Mouse (Mus musculus) cerebellum, postnatal 10 days (tissue): ENCODE measurements around the gene Retnlb.
A peak's percentile ranks its signal among the peaks of the same experiment; 100 is the strongest.
"Not testable (repeated sequence)": the region's sequence is repeated elsewhere in the genome, so short reads cannot be mapped to it uniquely, and the experiment has no call there.

ENCODE experiments used
- DNase-seq, 2 experiments: peaks; one replicate each; pipeline ENCODE4 v3.0.0; 2021; ENCODE audit warnings: mixed read lengths in 2 of 2

The Retnlb gene

DNA sequence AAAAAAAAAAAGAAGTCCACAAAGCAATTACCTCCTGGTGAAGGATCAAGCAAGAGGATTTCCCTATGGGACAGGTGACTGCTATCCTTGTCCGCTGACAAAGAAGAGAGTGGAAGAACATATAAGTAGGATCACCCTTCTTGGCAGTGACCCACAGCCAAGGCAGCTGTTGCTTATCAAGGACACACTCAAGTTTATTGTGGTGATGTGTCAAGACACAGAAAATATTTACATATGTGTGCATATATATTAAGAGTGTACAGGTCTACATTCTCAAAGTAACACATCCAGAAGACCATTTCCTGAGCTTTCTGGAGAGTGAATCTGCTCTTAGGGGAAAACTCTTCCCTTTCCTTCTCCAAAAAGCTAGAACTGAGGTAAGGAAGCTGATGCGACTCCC is at the start of gene Retnlb:
Gene Retnlb (plus strand): TSS at position 162 of the 400 bp plus-strand sequence.
- no peak for DNase-seq

GRCm38 (mm10) chr16:48769183-48769582 is 47.5 kb upstream of the Retnlb start:
- no peak for DNase-seq

GRCm38 (mm10) chr16:48771971-48772445 is 44.6 kb upstream of the Retnlb start, which contains the start of gene Trat1:
Trat1 (minus strand) TSS chr16:48772021.
- DNase-seq = no peak

- peak in 1 of 2 experiments; percentile 3 for DNase-seq
These were observed 39.4 kb upstream of the Retnlb start for GRCm38 (mm10) chr16:48777254-48777653.

- no peak for DNase-seq
These were observed 30.4 kb upstream of the Retnlb start for GRCm38 (mm10) chr16:48786258-48786657.

DNA sequence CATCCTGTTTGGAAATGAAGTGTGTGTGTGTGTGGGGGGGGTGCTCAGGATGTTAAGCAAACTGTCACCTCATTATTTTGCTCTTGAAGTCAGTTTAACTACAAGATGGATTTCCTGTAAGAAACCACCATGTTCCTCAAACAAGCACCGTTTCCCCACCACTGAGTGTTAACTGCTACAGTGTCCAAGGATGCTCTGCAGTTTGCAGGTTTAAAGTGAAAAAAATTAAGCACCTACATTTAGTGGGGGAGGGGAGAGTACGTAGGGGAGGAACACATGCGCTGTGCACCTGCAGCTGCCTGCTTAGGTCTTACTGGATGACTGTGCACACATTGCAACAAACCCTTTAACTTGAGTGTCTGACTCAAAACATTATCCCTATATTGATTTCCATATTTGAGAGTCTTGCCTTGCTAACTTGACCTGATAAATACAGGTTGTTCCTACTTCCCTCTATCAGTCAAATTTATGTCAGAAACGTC is 27.9 kb upstream of the Retnlb start:
- DNase-seq = no peak

GRCm38 (mm10) chr16:48798285-48798684 is 18.4 kb upstream of the Retnlb start:
- DNase-seq = no peak

DNA sequence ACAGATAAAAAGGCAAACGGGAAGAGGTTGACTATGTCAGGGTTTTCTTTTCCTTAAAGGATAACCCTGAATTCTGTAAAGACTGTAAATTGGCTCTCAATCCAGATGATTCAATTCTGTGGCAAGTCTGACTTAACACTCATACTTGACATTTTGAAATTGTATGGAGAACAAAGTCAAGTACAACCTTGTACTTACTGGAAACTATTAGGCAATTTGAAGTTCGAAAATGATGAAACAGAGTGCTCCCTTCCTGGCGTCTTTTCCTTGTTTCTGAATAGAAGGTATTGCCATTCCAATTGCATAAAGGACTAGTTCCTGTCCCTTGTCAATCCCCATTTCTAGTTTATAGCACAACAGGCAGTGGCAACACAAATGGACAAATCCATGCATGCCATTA is 17.2 kb upstream of the Retnlb start:
- DNase-seq = no peak

DNA sequence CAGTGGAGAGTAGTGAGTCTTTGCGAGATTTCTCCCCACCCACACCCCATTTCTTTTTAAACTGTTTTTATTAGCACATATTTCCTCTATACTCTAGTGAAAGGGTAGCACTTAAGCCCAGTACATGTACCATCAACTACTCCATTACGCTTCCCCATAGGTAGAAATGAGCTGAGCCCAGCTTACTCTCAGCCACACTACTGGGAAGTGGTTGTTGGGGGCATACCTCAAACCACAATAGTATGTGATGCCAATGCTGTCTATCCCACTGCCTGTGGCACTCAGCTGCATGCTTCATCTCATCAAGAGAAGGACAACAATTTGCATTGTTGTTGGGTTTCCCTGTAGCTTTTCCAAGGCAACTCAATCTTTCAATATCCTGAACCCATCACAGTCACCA is 15.8 kb upstream of the Retnlb start:
- no peak for DNase-seq

- no peak for DNase-seq
These were observed 11.2 kb upstream of the Retnlb start for GRCm38 (mm10) chr16:48805412-48805811.

DNA sequence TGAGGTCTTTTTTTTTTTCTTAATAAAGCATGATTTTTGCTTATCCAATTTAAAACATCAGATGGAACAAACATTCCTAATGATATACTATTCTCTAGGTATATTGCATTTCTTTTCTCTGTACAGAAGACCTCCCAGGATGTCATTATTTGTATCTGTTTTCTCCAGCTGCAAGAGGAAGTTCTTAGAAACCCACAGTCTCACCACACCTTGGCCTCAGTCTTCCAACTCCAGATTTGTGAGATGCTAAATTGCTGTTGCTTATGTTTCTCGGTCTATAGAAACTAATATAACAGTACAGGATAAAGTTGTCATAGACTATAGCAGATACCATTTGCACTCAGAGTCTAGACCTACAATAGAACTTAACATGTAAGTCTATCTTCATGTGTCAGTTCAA is 10.1 kb upstream of the Retnlb start:
- DNase-seq = no peak

GRCm38 (mm10) chr16:48809374-48809773 is 7.3 kb upstream of the Retnlb start:
- peak; percentile 43 to 56 for DNase-seq

DNA sequence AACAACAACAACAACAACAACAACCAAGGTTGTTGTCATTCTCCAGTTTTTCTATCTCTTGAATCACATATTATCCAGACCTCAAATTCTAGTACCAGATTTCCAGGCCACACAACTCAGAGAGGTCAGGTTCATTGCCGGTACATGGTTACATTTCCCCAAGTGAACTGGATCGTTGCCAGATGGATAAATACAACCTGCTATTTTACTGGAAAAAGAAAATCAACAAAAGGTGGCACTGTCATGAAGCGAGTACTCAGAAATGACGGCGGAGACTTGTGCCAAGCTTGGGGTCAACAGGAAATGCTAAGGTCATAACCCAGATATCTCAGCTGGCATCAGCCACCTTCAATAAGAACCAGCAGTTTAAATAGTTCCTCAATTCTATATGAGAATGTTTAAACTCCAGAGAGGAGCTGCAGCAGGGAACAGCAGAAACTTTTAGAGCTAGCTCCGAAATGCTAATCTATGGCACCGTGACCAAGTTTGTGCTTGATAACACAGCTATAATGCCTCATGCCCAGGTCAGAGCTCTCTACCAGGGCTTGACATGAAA is 4.7 kb upstream of the Retnlb start:
- peak in 1 of 2 experiments; percentile 6 for DNase-seq

DNA sequence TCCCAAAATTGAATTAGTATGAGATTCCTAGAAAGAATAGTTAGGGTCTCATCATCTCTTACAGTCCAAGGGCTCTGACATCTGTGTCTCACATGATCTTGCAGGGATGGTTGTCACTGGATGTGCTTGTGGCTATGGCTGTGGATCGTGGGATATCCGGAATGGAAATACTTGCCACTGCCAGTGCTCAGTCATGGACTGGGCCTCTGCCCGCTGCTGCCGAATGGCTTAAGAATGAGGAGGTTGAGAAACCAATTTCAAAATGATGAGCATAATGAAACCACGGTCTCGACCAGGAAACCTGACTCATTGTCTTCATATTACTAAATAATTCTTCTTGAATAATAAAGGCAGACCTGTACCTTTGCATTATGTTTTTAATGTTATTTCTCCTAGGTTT is 1.9 kb downstream of the Retnlb start:
- no peak for DNase-seq

DNA sequence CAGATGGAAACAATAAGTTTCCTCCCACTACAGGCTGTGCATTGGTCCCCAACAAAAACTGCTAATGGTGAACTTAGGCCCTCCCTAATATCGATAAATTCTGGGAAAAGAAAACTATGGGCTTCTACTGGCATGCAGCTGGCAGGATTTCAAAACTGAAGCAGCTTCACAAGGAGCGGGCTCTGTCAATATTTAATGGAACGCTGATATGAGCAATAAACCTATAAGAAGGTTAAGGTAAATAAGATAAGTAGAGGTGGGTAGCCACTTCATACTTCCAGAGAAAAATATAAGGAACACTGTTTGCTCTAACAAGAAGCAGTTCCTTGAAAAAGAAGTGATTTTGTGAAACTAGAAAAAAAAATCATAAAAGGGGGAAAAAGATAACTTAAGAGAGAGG is 9.8 kb downstream of the Retnlb start:
- DNase-seq = no peak

DNA sequence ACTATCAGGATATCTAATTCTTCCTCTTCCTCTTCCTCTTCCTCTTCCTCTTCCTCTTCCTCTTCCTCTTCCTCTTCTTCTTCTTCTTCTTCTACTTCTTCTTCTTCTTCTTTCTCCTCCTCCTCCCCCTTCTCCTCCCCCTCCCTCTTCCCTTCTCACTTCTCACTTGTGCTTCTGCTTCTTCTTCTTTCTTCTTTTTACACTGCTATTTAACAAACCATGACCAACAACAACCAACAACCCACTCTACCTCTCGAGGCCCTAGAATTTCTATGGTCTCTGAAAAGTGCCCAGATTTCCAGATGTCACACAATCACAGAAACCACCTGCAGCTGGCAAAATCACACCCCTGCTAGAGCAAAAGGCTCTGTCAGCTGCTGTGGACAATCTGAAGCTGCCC is 11.0 kb downstream of the Retnlb start:
- DNase-seq = no peak

DNA sequence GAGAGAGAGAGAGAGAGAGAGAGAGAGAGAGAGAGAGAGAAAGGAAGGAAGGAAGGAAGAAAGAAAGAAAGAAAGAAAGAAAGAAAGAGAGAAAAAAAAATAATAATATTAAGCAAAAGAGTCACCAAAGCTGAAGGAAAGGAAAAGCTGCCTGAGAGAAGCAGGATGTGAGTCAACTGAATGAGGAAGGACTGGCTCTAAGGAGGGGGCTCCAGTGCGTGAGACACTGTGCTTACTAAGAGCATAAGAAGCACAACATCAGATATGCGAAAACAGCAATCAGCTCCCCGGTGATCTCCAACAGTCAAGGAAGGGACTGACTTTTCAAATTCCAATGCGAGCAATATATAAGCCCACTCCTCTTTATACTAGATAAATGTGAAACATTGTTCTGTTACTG is 12.4 kb downstream of the Retnlb start:
- no peak for DNase-seq

GRCm38 (mm10) chr16:48832055-48832454 is 15.4 kb downstream of the Retnlb start:
- DNase-seq = no peak

- not testable (repeated sequence) for DNase-seq
These were observed 17.0 kb downstream of the Retnlb start for GRCm38 (mm10) chr16:48833626-48834025.

GRCm38 (mm10) chr16:48842266-48842665 is 25.6 kb downstream of the Retnlb start, which contains the start of gene Retnla:
Retnla (plus strand) TSS chr16:48842551.
- DNase-seq = no peak

DNA sequence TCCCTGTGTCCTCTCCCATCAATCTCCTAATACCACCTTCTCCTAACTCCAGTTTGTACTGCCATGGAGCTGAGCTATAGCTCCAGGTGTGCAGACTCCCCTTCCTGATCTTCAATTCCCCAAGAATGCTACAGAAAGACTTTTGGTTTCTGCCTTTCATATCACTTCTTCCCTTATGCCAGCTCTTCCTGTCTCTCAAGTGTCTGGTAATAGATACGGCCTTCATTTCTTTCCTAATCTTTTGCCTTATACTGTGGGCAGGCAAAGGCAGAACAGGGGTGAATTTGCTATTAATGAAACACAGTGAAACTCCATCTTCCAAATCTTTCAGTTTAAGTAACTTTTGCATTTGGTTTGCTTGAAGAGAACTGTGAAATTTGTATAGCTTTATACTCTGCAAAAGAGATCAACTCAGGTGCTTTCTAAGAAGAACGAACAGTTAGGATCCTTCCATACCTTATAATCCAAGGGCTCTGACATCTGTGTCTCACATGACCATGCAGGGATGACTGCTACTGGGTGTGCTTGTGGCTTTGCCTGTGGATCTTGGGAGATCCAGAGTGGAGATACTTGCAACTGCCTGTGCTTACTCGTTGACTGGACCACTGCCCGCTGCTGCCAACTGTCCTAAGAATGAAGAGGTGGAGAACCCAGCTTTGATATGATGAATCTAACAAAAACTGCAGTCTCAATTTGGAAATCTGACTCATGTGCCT is 27.2 kb downstream of the Retnlb start:
- DNase-seq = no peak

DNA sequence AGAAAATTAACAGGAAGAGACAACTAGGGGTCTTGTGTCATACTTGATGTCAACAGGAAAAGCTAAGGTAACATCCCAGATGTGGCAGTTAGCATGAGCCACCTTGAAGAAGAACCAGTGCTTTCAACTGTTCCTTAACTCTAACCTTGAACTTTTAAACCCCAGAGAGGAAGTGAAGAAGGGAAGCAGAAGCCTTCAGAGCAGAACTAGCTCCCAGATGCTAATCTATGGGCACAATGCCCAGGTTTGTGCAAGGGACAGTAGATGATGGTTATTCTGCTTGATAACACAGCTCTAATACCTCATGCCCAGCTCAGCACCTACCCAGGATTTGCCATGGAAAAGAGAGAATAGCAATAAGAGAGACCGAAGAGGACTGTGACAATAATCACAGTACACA is 48.3 kb downstream of the Retnlb start:
- DNase-seq = peak; percentile 3 to 4

GRCm38 (mm10) chr16:48867690-48868089 is 51.0 kb downstream of the Retnlb start:
- no peak for DNase-seq
